Mouse (Mus musculus) heart, adult 2 months (tissue): ENCODE measurements at regions not wholly inside any gene's neighbourhood (a gene's known extent, or its start where the extent isn't known, plus 50 kb on each side); places are given as distances from the start of the nearest gene placed in this dataset.
A peak's percentile ranks its signal among the peaks of the same experiment; 100 is the strongest.

Experiments used
- DNase-seq, 2 experiments: peaks; one replicate each; pipeline ENCODE4 v3.0.0; 2021
- H3K27ac ChIP-seq: fragments of 200-600 bp; 2 replicates; pipeline ENCODE4 v1.8.1; 2022
- H3K27me3 ChIP-seq: fragments of 200-500 bp; 2 replicates; pipeline ENCODE4 v1.6.1; 2012; ENCODE audit warnings: mild to moderate bottlenecking, low read length, inconsistent platforms, mixed read lengths; ENCODE audit not compliant: control insufficient read depth, insufficient read depth
- H3K36me3 ChIP-seq: fragments of 200-500 bp; 2 replicates; pipeline ENCODE4 v1.6.1; 2012; ENCODE audit warnings: low read length, inconsistent platforms; ENCODE audit not compliant: control insufficient read depth, insufficient read depth
- H3K4me1 ChIP-seq: fragments of 200-500 bp; 2 replicates; pipeline ENCODE4 v1.6.1; 2011; ENCODE audit warnings: low read length; ENCODE audit not compliant: control insufficient read depth, insufficient read depth
- H3K4me3 ChIP-seq: fragments of 200-600 bp; 2 replicates; pipeline ENCODE4 v1.8.1; 2022
- H3K79me2 ChIP-seq: fragments of 200-500 bp; replicated peaks from 2 replicates; pipeline ENCODE4 v1.6.1; 2012; ENCODE audit warnings: mild to moderate bottlenecking, inconsistent platforms, low read length, moderate library complexity, mixed read lengths; ENCODE audit not compliant: control insufficient read depth, insufficient read depth
- H3K9ac ChIP-seq: fragments of 200-500 bp; 2 replicates; pipeline ENCODE4 v1.6.1; 2012; ENCODE audit warnings: low read depth, mild to moderate bottlenecking, control low read depth, inconsistent platforms, low read length, mixed read lengths
- CTCF ChIP-seq: fragments of 200-600 bp; IDR thresholded peaks from 2 replicates; pipeline ENCODE4 v1.8.1; 2022; ENCODE audit warnings: antibody characterized with exemption, mild to moderate bottlenecking, moderate library complexity
- EP300 ChIP-seq: fragments of 200-500 bp; IDR thresholded peaks from 2 replicates; pipeline ENCODE4 v1.6.1; 2011; ENCODE audit warnings: low read depth, low read length, control low read depth; ENCODE audit not compliant: insufficient read depth
- POLR2A ChIP-seq: fragments of 200-500 bp; IDR thresholded peaks from 2 replicates; pipeline ENCODE4 v1.6.1; 2011; ENCODE audit warnings: mild to moderate bottlenecking, low read depth, low read length, control low read depth; ENCODE audit not compliant: insufficient read depth
- WGBS: fragments of 180-500 bp; shearing (Covaris S2); methylation state at CpG from one replicate; pipeline ENCODE4 v1.1.7; 2018; 5-methylcytosine and 5-hydroxymethylcytosine counted together
- intact Hi-C: fragments of 180-260 bp; cut with DNase I; formaldehyde crosslinking; loops from one replicate; pipeline ENCODE4 v1.15.1; 2025

- Histone ChIP-seq H3K36me3 (no peaks in the 10 kb centered on the region), H3K27me3 (no peaks in the 10 kb centered on the region), H3K27ac (no peak overlapping the region), H3K4me1 (no peaks in the 10 kb centered on the region), H3K79me2 (no peaks in the 10 kb centered on the region), H3K4me3 (no peak overlapping the region), H3K9ac (no peak overlapping the region)
- TF ChIP-seq EP300 (no peak), CTCF (no peak), POLR2A (no peak)
- intact Hi-C loops, result no loop called here
- no peak for DNase-seq
- WGBS, result 47% methylated on average over 10 of the region's 10 CpGs
These were observed 163.8 kb downstream of the Chic2 start for GRCm38 (mm10) chr5:74880669-74881226.

GRCm38 (mm10) chr5:74880048-74880437 lies 164.5 kb downstream of the Chic2 start:
- intact Hi-C loops, result no loop called here
- no peaks in the 10 kb centered on the region for H3K79me2 ChIP-seq
- WGBS, result 89% methylated on average over 6 of the region's 6 CpGs

GRCm38 (mm10) chr5:74879098-74880047 lies 165.2 kb downstream of the Chic2 start:
- H3K9ac ChIP-seq, result no peak overlapping the region
- intact Hi-C loops, result no loop called here
- TF ChIP-seq CTCF (no peak), EP300 (no peak), POLR2A (no peak)
- H3K36me3 ChIP-seq, result no peaks in the 10 kb centered on the region
- 73% methylated on average over 13 of the region's 13 CpGs for WGBS
- H3K4me1 ChIP-seq, result no peaks in the 10 kb centered on the region
- no peak for DNase-seq
- no peaks in the 10 kb centered on the region for H3K79me2 ChIP-seq
- no peaks in the 10 kb centered on the region for H3K27me3 ChIP-seq
- H3K4me3 ChIP-seq, result no peak overlapping the region
- H3K27ac ChIP-seq, result no peak overlapping the region

More at GRCm38 (mm10) chr5:74880048-74880437, 164.5 kb downstream of the Chic2 start:
- Histone ChIP-seq H3K9ac (no peak overlapping the region), H3K36me3 (no peaks in the 10 kb centered on the region), H3K27me3 (no peaks in the 10 kb centered on the region), H3K27ac (no peak overlapping the region), H3K4me3 (no peak overlapping the region), H3K4me1 (no peaks in the 10 kb centered on the region)
- no peak for DNase-seq
- TF ChIP-seq CTCF (no peak), EP300 (no peak), POLR2A (no peak)

GRCm38 (mm10) chr5:74877595-74877994 lies 167.0 kb downstream of the Chic2 start:
- Histone ChIP-seq H3K27ac (no peak overlapping the region), H3K4me1 (no peaks in the 10 kb centered on the region), H3K36me3 (no peaks in the 10 kb centered on the region), H3K27me3 (no peaks in the 10 kb centered on the region), H3K9ac (no peak overlapping the region), H3K79me2 (no peaks in the 10 kb centered on the region), H3K4me3 (no peak overlapping the region)
- 43% methylated on average over 5 of the region's 5 CpGs for WGBS
- TF ChIP-seq EP300 (no peak), CTCF (no peak), POLR2A (no peak)
- no peak for DNase-seq
- intact Hi-C loops, result no loop called here

- WGBS, result 57% methylated on average over 6 of the region's 6 CpGs
- TF ChIP-seq POLR2A (no peak), EP300 (no peak), CTCF (no peak)
- H3K79me2 ChIP-seq, result no peaks in the 10 kb centered on the region
- H3K27me3 ChIP-seq, result no peaks in the 10 kb centered on the region
- DNase-seq, result no peak
- H3K4me1 ChIP-seq, result no peaks in the 10 kb centered on the region
- intact Hi-C loops, result no loop called here
- H3K9ac ChIP-seq, result no peak overlapping the region
- no peak overlapping the region for H3K4me3 ChIP-seq
- no peak overlapping the region for H3K27ac ChIP-seq
- no peaks in the 10 kb centered on the region for H3K36me3 ChIP-seq
These were observed 167.4 kb downstream of the Chic2 start for GRCm38 (mm10) chr5:74877185-74877584.

- H3K27me3 ChIP-seq, result no peaks in the 10 kb centered on the region
- DNase-seq, result peak; percentile 26 to 38
- 46% methylated on average over 6 of the region's 6 CpGs for WGBS
- H3K36me3 ChIP-seq, result no peaks in the 10 kb centered on the region
- H3K4me1 ChIP-seq, result no peaks in the 10 kb centered on the region
- no peaks in the 10 kb centered on the region for H3K79me2 ChIP-seq
- no peak overlapping the region for H3K4me3 ChIP-seq
- no peak overlapping the region for H3K9ac ChIP-seq
- H3K27ac ChIP-seq, result no peak overlapping the region
- intact Hi-C loops, result no loop called here
- TF ChIP-seq CTCF (no peak), EP300 (no peak), POLR2A (no peak)
These were observed 169.9 kb downstream of the Chic2 start for GRCm38 (mm10) chr5:74874691-74875090.
